8 mouse cellular contexts compared by ENCODE assay signal in the genomic region with DNA sequence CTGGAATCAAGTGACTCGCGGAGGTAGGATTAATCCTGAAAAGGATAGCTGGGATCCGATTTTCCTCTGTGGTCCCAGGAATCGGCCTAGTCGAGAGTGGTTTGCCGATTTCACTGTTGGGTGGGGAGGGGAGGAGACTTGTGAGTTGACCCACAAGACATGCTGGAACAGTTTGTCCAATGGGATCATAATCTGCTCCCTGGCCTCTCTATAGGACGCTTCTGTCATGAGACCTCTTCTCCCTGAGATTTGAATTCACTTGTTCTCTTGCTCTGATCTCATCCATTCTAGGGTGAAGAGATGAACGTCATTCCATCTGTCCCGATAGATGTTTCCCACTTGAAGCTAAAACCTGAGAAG. TPM values are rescaled to one million over a fixed set of nuclear protein-coding genes. Genes with fewer than 3 reads are reported as not detected.
A peak's percentile ranks its signal among the peaks of the same experiment; 100 is the strongest.
DNase-seq lines count a peak whose midpoint lies in the region; ATAC-seq and TF ChIP-seq lines count a peak whose summit lies in the region.

No protein-coding gene starts in this region.

- no peaks in the 10 kb centered on the region for H3K27me3 ChIP-seq in kidney, adult 2 months (replicated peaks; ENCODE audit: control insufficient read depth, insufficient read depth, low read length)
- H3K27me3 ChIP-seq in hindbrain, embryonic 12.5 days = no peaks in the 10 kb centered on the region; the same call in 1 of the 2 replicates
- H3K27me3 ChIP-seq in midbrain, embryonic 12.5 days = no peaks in the 10 kb centered on the region

- H3K36me3 ChIP-seq in kidney, adult 2 months (ENCODE audit: control insufficient read depth, insufficient read depth, low read length) = no peaks in the 10 kb centered on the region
- H3K36me3 ChIP-seq in hindbrain, embryonic 12.5 days = no peaks in the 10 kb centered on the region
- H3K36me3 ChIP-seq in midbrain, embryonic 12.5 days = no peaks in the 10 kb centered on the region

- intact Hi-C loops in left cerebral cortex, postnatal 36 days (cut with DNase I) = no loop called here

- peak overlapping the region; percentile 41; the same call in 1 of the 2 replicates for H3K9ac ChIP-seq in hindbrain, embryonic 12.5 days
- H3K9ac ChIP-seq in midbrain, embryonic 12.5 days (replicated peaks) = peak overlapping the region; percentile 37; the same call in 1 of the 2 replicates

- H3K4me2 ChIP-seq in hindbrain, embryonic 12.5 days (replicated peaks) = peak overlapping the region; percentile 51
- peak overlapping the region; percentile 49 for H3K4me2 ChIP-seq in midbrain, embryonic 12.5 days (replicated peaks)

- TF ChIP-seq CTCF in kidney, adult 2 months (conservative IDR thresholded peaks at IDR 0.05; ENCODE audit: insufficient read depth, insufficient read length, low read depth, low read length) = no peak

- no peak overlapping the region for H3K27ac ChIP-seq in kidney, adult 2 months (ENCODE audit: insufficient read depth, low read depth, low read length)
- no peak overlapping the region for H3K27ac ChIP-seq in hindbrain, embryonic 12.5 days
- H3K27ac ChIP-seq in midbrain, embryonic 12.5 days (replicated peaks) = no peak overlapping the region

- no peaks in the 10 kb centered on the region; the same call in 1 of the 2 replicates for H3K4me1 ChIP-seq in kidney, adult 2 months (ENCODE audit: control insufficient read depth, insufficient read depth, low read length)
- H3K4me1 ChIP-seq in hindbrain, embryonic 12.5 days = no peaks in the 10 kb centered on the region
- H3K4me1 ChIP-seq in midbrain, embryonic 12.5 days = no peaks in the 10 kb centered on the region

- no peak for TF ChIP-seq POLR2A in kidney, adult 2 months (IDR thresholded peaks at IDR 0.05; ENCODE audit: low read depth, low read length)

- no peak for DNase-seq in kidney, adult 2 months
- DNase-seq in kidney, postnatal 14 days = no peak
- DNase-seq in R1 (ENCODE audit: low read depth, low spot score) = peak; percentile 88
- no peak for DNase-seq in gastrocnemius, postnatal 4 days (ENCODE audit: low spot score in 2 of 2)
- no peak for DNase-seq in c-Kit-positive CD71-positive TER-119-positive erythroid progenitor cells, embryonic 14.5 days (ENCODE audit: low spot score)
- DNase-seq in left cerebral cortex, postnatal 36 days (ENCODE audit: low spot score in 2 of 2) = no peak

- peak overlapping the region; percentile 40 for H3K4me3 ChIP-seq in kidney, adult 2 months (ENCODE audit: insufficient read depth, low read depth, low read length)
- peak overlapping the region; percentile 36 for H3K4me3 ChIP-seq in hindbrain, embryonic 12.5 days
- peak overlapping the region; percentile 44 for H3K4me3 ChIP-seq in midbrain, embryonic 12.5 days

- WGBS in kidney, adult 2 months = 1% methylated on average over 9 of the region's 9 CpGs
- WGBS in hindbrain, embryonic 12.5 days = 26% methylated on average over 9 of the region's 9 CpGs
- WGBS in midbrain, embryonic 12.5 days = 31% methylated on average over 9 of the region's 9 CpGs

- ATAC-seq in hindbrain, embryonic 12.5 days (ENCODE audit: low FRiP score) = peak; percentile 66
- ATAC-seq in midbrain, embryonic 12.5 days (ENCODE audit: low FRiP score, low read depth) = no peak; the same call in none of the 2 replicates

- no peaks in the 10 kb centered on the region for H3K9me3 ChIP-seq in hindbrain, embryonic 12.5 days (replicated peaks)
- no peaks in the 10 kb centered on the region for H3K9me3 ChIP-seq in midbrain, embryonic 12.5 days

RNA-seq across cellular contexts. Expression of a gene that starts 0.4 kb away (rescaled TPM):
- polyA plus RNA-seq in kidney, adult 2 months (2012; rRNA removed) = 0.09 and 0.23 TPM in 2 replicates
- 12.7 and 17.7 TPM in 2 replicates for polyA plus RNA-seq in hindbrain, embryonic 12.5 days (2016; fragmentation: Nextera tagmentation; extraction: Ambion mirVana)
- polyA plus RNA-seq in midbrain, embryonic 12.5 days (2016; fragmentation: Nextera tagmentation; extraction: Ambion mirVana) = 21.7 and 25.0 TPM in 2 replicates
- 1 to 10 TPM; 5.9 to 7.6 TPM for total RNA-seq in gastrocnemius, postnatal 4 days (2021)
- total RNA-seq in left cerebral cortex, postnatal 36 days (2021) = under 1 TPM; 0.11 to 0.25 TPM

RNA-seq across cellular contexts. Expression of a gene that starts 13.2 kb away (rescaled TPM):
- polyA plus RNA-seq in kidney, adult 2 months (2012; rRNA removed) = 3.8 and 4.8 TPM in 2 replicates
- polyA plus RNA-seq in hindbrain, embryonic 12.5 days (2016; fragmentation: Nextera tagmentation; extraction: Ambion mirVana) = 47.4 and 49.9 TPM in 2 replicates
- polyA plus RNA-seq in midbrain, embryonic 12.5 days (2016; fragmentation: Nextera tagmentation; extraction: Ambion mirVana) = 40.4 and 45.7 TPM in 2 replicates
- total RNA-seq in gastrocnemius, postnatal 4 days (2021) = 1 to 10 TPM; 2.0 to 2.5 TPM
- total RNA-seq in left cerebral cortex, postnatal 36 days (2021) = 10 to 100 TPM; 54.4 to 65.1 TPM

RNA-seq across cellular contexts. Expression of a gene that starts 31.5 kb away (rescaled TPM):
- 18.1 and 20.1 TPM in 2 replicates for polyA plus RNA-seq in kidney, adult 2 months (2012; rRNA removed)
- 7.7 and 8.8 TPM in 2 replicates for polyA plus RNA-seq in hindbrain, embryonic 12.5 days (2016; fragmentation: Nextera tagmentation; extraction: Ambion mirVana)
- polyA plus RNA-seq in midbrain, embryonic 12.5 days (2016; fragmentation: Nextera tagmentation; extraction: Ambion mirVana) = 6.2 and 9.0 TPM in 2 replicates
- total RNA-seq in gastrocnemius, postnatal 4 days (2021) = 10 to 100 TPM; 10.4 to 14.3 TPM
- 1 to 10 TPM; 8.1 to 8.7 TPM for total RNA-seq in left cerebral cortex, postnatal 36 days (2021)

Comparison
In these comparisons a context has a peak if more than half of its experiments do, and no peak if none do; other contexts are left out.
1. RNA of a gene that starts 0.4 kb away (polyA plus RNA-seq): 21.7 to 25.0 TPM in midbrain, embryonic 12.5 days and 12.7 to 17.7 TPM in hindbrain, embryonic 12.5 days; 0.09 to 0.23 TPM in kidney, adult 2 months; every median in the first group is over 10 times any median in the second.
2. Peak in every context shown above with its lines, with median percentiles within 50 percentile points of each other: H3K4me3 ChIP-seq.